ENCODE assay signal across 24 mouse cellular contexts in genomic region chr11:101051617-101052016, GRCm38 (mm10). TPM values are rescaled to one million over a fixed set of nuclear protein-coding genes. Genes with fewer than 3 reads are reported as not detected.
A peak's percentile ranks its signal among the peaks of the same experiment; 100 is the strongest.
DNase-seq lines count a peak whose midpoint lies in the region; ATAC-seq lines count a peak whose summit lies in the region.
"Had no signal": no experiment of that assay in that cellular context is flagged by ENCODE, and none has a peak within 500 bp of the region (broad histone marks: within the 10 kb centered on the region; RNA-seq: fewer than 3 reads in every experiment).

No protein-coding gene starts in this region.

- H3K9me3 ChIP-seq in heart, embryonic 15.5 days (replicated peaks) = no peaks in the 10 kb centered on the region
- H3K9me3 ChIP-seq in liver, embryonic 12.5 days (replicated peaks) = peaks cover 7% of the 10 kb centered on the region; the same call in 1 of the 2 replicates
- no peaks in the 10 kb centered on the region for H3K9me3 ChIP-seq in liver, embryonic 11.5 days (ENCODE audit: control insufficient read depth, low read length)
- H3K9me3 ChIP-seq: embryonic facial prominence, embryonic 10.5 days; forebrain, embryonic 13.5 days; G1E; hindbrain, embryonic 13.5 days had no signal

- H3K4me1 ChIP-seq in heart, embryonic 15.5 days (replicated peaks) = peaks cover 29% of the 10 kb centered on the region
- peaks cover 26% of the 10 kb centered on the region for H3K4me1 ChIP-seq in liver, embryonic 12.5 days
- H3K4me1 ChIP-seq in liver, embryonic 11.5 days (replicated peaks; ENCODE audit: control insufficient read depth, insufficient read depth, low read length) = peaks cover 7% of the 10 kb centered on the region
- H3K4me1 ChIP-seq: embryonic facial prominence, embryonic 10.5 days; forebrain, embryonic 13.5 days; hindbrain, embryonic 13.5 days had no signal

- 73% methylated on average over 8 of the region's 8 CpGs for WGBS in heart, embryonic 15.5 days
- 84% methylated on average over 8 of the region's 8 CpGs for WGBS in liver, embryonic 12.5 days (ENCODE audit: insufficient replicate concordance)
- WGBS in liver, embryonic 11.5 days = 90% methylated on average over 8 of the region's 8 CpGs

- H3K27ac ChIP-seq in heart, embryonic 15.5 days = 0 out of 2 replicates have a peak overlapping the region, but pooled peaks have one; percentile 50
- H3K27ac ChIP-seq in liver, embryonic 12.5 days = 0 out of 2 replicates have a peak overlapping the region, but pooled peaks have one; percentile 28
- no peak overlapping the region for H3K27ac ChIP-seq in liver, embryonic 11.5 days (ENCODE audit: low read depth, low read length)
- H3K27ac ChIP-seq: embryonic facial prominence, embryonic 10.5 days; forebrain, embryonic 13.5 days; hindbrain, embryonic 13.5 days; hindbrain, postnatal 0 days had no signal

- no peaks in the 10 kb centered on the region for H3K27me3 ChIP-seq in heart, embryonic 15.5 days
- no peaks in the 10 kb centered on the region for H3K27me3 ChIP-seq in liver, embryonic 12.5 days (replicated peaks)
- no peaks in the 10 kb centered on the region for H3K27me3 ChIP-seq in liver, embryonic 11.5 days (replicated peaks; ENCODE audit: control insufficient read depth, insufficient read depth, low read length)
- H3K27me3 ChIP-seq: forebrain, embryonic 13.5 days; hindbrain, embryonic 13.5 days had no signal

- H3K36me3 ChIP-seq in heart, embryonic 15.5 days = peaks cover 49% of the 10 kb centered on the region
- H3K36me3 ChIP-seq in liver, embryonic 12.5 days = peaks cover 100% of the 10 kb centered on the region
- H3K36me3 ChIP-seq in liver, embryonic 11.5 days (ENCODE audit: control insufficient read depth, insufficient read depth, low read length) = peaks cover 33% of the 10 kb centered on the region

- no peak for ATAC-seq in heart, embryonic 15.5 days (replicated peaks; ENCODE audit: insufficient number of reproducible peaks, insufficient read depth, low FRiP score, low read depth)
- ATAC-seq in liver, embryonic 12.5 days = no peak
- ATAC-seq in liver, embryonic 11.5 days (replicated peaks; ENCODE audit: low FRiP score) = no peak
- ATAC-seq: CD4-positive, CD25-positive, alpha-beta regulatory T cell, adult 4 months; forebrain, embryonic 13.5 days; forebrain, postnatal 0 days; hindbrain, postnatal 0 days had no signal

- H3K4me2 ChIP-seq in heart, embryonic 15.5 days = no peak overlapping the region
- no peak overlapping the region for H3K4me2 ChIP-seq in liver, embryonic 12.5 days
- no peak overlapping the region for H3K4me2 ChIP-seq in liver, embryonic 11.5 days
- H3K4me2 ChIP-seq: forebrain, embryonic 13.5 days; heart, embryonic 11.5 days; hindbrain, embryonic 13.5 days had no signal

- H3K9ac ChIP-seq in heart, embryonic 15.5 days = no peak overlapping the region
- H3K9ac ChIP-seq in liver, embryonic 12.5 days = no peak overlapping the region
- no peak overlapping the region for H3K9ac ChIP-seq in liver, embryonic 11.5 days (ENCODE audit: low read depth, low read length)
- H3K9ac ChIP-seq: forebrain, embryonic 13.5 days; forebrain, postnatal 0 days; hindbrain, embryonic 13.5 days had no signal

- peak; percentile 58 to 69 for DNase-seq in cerebellum, postnatal 10 days
- DNase-seq in cerebellum, adult 11 months = no peak
- DNase-seq in heart, adult 18-20 months = no peak
- no peak for DNase-seq in liver, embryonic 11.5 days (ENCODE audit: low spot score)
- DNase-seq in kidney, adult 9 months = no peak
- DNase-seq: adrenal gland, adult 8-10 months; adrenal gland, postnatal 36 days; B cell, adult 2 months; cerebellum, adult 9-10 months; forebrain, postnatal 0 days; gastrocnemius, postnatal 36 days; heart, adult 11 months had no signal

- H3K4me3 ChIP-seq in heart, embryonic 15.5 days = no peak overlapping the region
- H3K4me3 ChIP-seq in liver, embryonic 12.5 days = no peak overlapping the region
- no peak overlapping the region for H3K4me3 ChIP-seq in liver, embryonic 11.5 days (ENCODE audit: low read depth, low read length)
- H3K4me3 ChIP-seq: embryonic facial prominence, embryonic 10.5 days; forebrain, embryonic 13.5 days; hindbrain, embryonic 13.5 days had no signal

RNA-seq across cellular contexts. Expression of gene Naglu, which starts 18.2 kb away (rescaled TPM):
- 11.6 and 16.3 TPM in 2 replicates for polyA plus RNA-seq in heart, embryonic 15.5 days (2015; fragmentation: Nextera tagmentation; extraction: Ambion mirVana)
- 1 to 10 TPM; 7.2 to 8.4 TPM for total RNA-seq in heart, adult 18-20 months (2021)
- polyA plus RNA-seq in liver, embryonic 12.5 days (2016; fragmentation: Nextera tagmentation; extraction: Ambion mirVana) = 6.3 and 7.0 TPM in 2 replicates
- 7.7 and 8.0 TPM in 2 replicates for polyA plus RNA-seq in liver, embryonic 11.5 days (2014; fragmentation: Nextera tagmentation; extraction: Ambion mirVana)

RNA-seq across cellular contexts. Expression of gene Hsd17b1, which starts 26.6 kb away (rescaled TPM):
- polyA plus RNA-seq in heart, embryonic 15.5 days (2015; fragmentation: Nextera tagmentation; extraction: Ambion mirVana) = not detected in 2 replicates
- under 1 TPM; 0.41 to 0.77 TPM for total RNA-seq in heart, adult 18-20 months (2021)
- 0.08 TPM in 1 of 2 replicates, not detected in the other for polyA plus RNA-seq in liver, embryonic 12.5 days (2016; fragmentation: Nextera tagmentation; extraction: Ambion mirVana)
- polyA plus RNA-seq in liver, embryonic 11.5 days (2014; fragmentation: Nextera tagmentation; extraction: Ambion mirVana) = 0.12 and 0.27 TPM in 2 replicates
- total RNA-seq: gastrocnemius, postnatal 36 days; hematopoietic stem cell, adult 5-6 weeks had no signal
- polyA plus RNA-seq: embryonic facial prominence, embryonic 10.5 days; embryonic facial prominence, embryonic 14.5 days; forebrain, embryonic 13.5 days; forebrain, postnatal 0 days; hindbrain, postnatal 0 days; intestine, embryonic 14.5 days had no signal

RNA-seq across cellular contexts. Expression of gene Coasy, which starts 30.7 kb away (rescaled TPM):
- 26.6 and 29.0 TPM in 2 replicates for polyA plus RNA-seq in heart, embryonic 15.5 days (2015; fragmentation: Nextera tagmentation; extraction: Ambion mirVana)
- total RNA-seq in heart, adult 18-20 months (2021) = 10 to 100 TPM; 17.4 to 18.8 TPM
- polyA plus RNA-seq in liver, embryonic 12.5 days (2016; fragmentation: Nextera tagmentation; extraction: Ambion mirVana) = 26.4 and 28.5 TPM in 2 replicates
- 43.3 and 45.8 TPM in 2 replicates for polyA plus RNA-seq in liver, embryonic 11.5 days (2014; fragmentation: Nextera tagmentation; extraction: Ambion mirVana)

RNA-seq across cellular contexts. Expression of gene Mlx, which starts 35.5 kb away (rescaled TPM):
- 34.5 and 38.8 TPM in 2 replicates for polyA plus RNA-seq in heart, embryonic 15.5 days (2015; fragmentation: Nextera tagmentation; extraction: Ambion mirVana)
- total RNA-seq in heart, adult 18-20 months (2021) = 10 to 100 TPM; 17.2 to 17.9 TPM
- polyA plus RNA-seq in liver, embryonic 12.5 days (2016; fragmentation: Nextera tagmentation; extraction: Ambion mirVana) = 34.9 and 35.7 TPM in 2 replicates
- 45.3 and 45.6 TPM in 2 replicates for polyA plus RNA-seq in liver, embryonic 11.5 days (2014; fragmentation: Nextera tagmentation; extraction: Ambion mirVana)

RNA-seq across cellular contexts. Expression of gene Atp6v0a1, which starts 42.4 kb away (rescaled TPM):
- polyA plus RNA-seq in heart, embryonic 15.5 days (2015; fragmentation: Nextera tagmentation; extraction: Ambion mirVana) = 54.1 and 54.4 TPM in 2 replicates
- 10 to 100 TPM; 87.1 to 92.2 TPM for total RNA-seq in heart, adult 18-20 months (2021)
- 56.5 and 57.6 TPM in 2 replicates for polyA plus RNA-seq in liver, embryonic 12.5 days (2016; fragmentation: Nextera tagmentation; extraction: Ambion mirVana)
- polyA plus RNA-seq in liver, embryonic 11.5 days (2014; fragmentation: Nextera tagmentation; extraction: Ambion mirVana) = 55.4 and 60.0 TPM in 2 replicates

Comparison
In these comparisons a context has a peak if more than half of its experiments do, and no peak if none do; other contexts are left out.
1. DNase-seq: peak in cerebellum, postnatal 10 days (2 of 2); none in cerebellum, adult 11 months (single experiment), heart, adult 18-20 months (0 of 2), liver, embryonic 11.5 days (single experiment) and kidney, adult 9 months (single experiment).